Mouse (Mus musculus): ENCODE data around the gene Pcyt2.

- TF ChIP-seq POLR2A (IDR thresholded peaks at IDR 0.05; ENCODE audit: insufficient read depth, low read depth, low read length) = no peak
- no peak for TF ChIP-seq CTCF (IDR thresholded peaks at IDR 0.05; ENCODE audit: insufficient read depth, low read depth, low read length)
These were observed 42.0 kb upstream of the Pcyt2 start for GRCm38 (mm10) chr11:120659509-120660300.
